Mouse (Mus musculus) kidney, adult 2 months (tissue): ENCODE data around the gene Itgae. TPM values are rescaled to one million over a fixed set of nuclear protein-coding genes. Genes with fewer than 3 reads are reported as not detected.
A peak's percentile ranks its signal among the peaks of the same experiment; 100 is the strongest.

Experiments used
- DNase-seq: peaks from one replicate; pipeline ENCODE4 v3.0.0; 2021
- H3K27ac ChIP-seq: fragments of 200-500 bp; 2 replicates; pipeline ENCODE4 v1.5.1; 2012; ENCODE audit warnings: low read depth, low read length, control low read depth, inconsistent platforms; ENCODE audit not compliant: insufficient read depth
- H3K27me3 ChIP-seq: fragments of 200-500 bp; replicated peaks from 2 replicates; pipeline ENCODE4 v1.6.1; 2012; ENCODE audit warnings: mild to moderate bottlenecking, moderate library complexity, low read length, inconsistent platforms; ENCODE audit not compliant: control insufficient read depth, insufficient read depth
- H3K36me3 ChIP-seq: fragments of 200-500 bp; 2 replicates; pipeline ENCODE4 v1.6.1; 2012; ENCODE audit warnings: mild to moderate bottlenecking, moderate library complexity, low read length, inconsistent platforms; ENCODE audit not compliant: control insufficient read depth, insufficient read depth
- H3K4me1 ChIP-seq: fragments of 200-500 bp; 2 replicates; pipeline ENCODE4 v1.6.1; 2011; ENCODE audit warnings: low read length; ENCODE audit not compliant: control insufficient read depth, insufficient read depth
- H3K4me3 ChIP-seq: fragments of 200-500 bp; 2 replicates; pipeline ENCODE4 v1.5.1; 2011; ENCODE audit warnings: mild to moderate bottlenecking, low read depth, low read length, control low read depth; ENCODE audit not compliant: insufficient read depth
- CTCF ChIP-seq: fragments of 200-500 bp; conservative IDR thresholded peaks from 2 replicates; pipeline ENCODE4 v1.5.1; 2011; ENCODE audit warnings: low read depth, mild to moderate bottlenecking, control low read depth, low read length, moderate library complexity, mixed read lengths; ENCODE audit not compliant: insufficient read depth, insufficient read length
- POLR2A ChIP-seq: fragments of 200-500 bp; IDR thresholded peaks from one replicate; pipeline ENCODE4 v1.6.1; 2011; ENCODE audit warnings: low read depth, low read length, control low read depth
- WGBS: fragments of 180-500 bp; shearing (Covaris S2); methylation state at CpG from one replicate; pipeline ENCODE4 v1.1.7; 2018; 5-methylcytosine and 5-hydroxymethylcytosine counted together
- polyA plus RNA-seq: library from polyadenylated mRNA; depleted of rRNA; stranded (reverse); fragments of >200 nt; gene quantifications from 2 replicates; pipeline ENCODE4 v1.2.3, GENCODE M21; 2012; rRNA removed

The Itgae gene
- polyA plus RNA-seq, 1 experiment = 1.0 TPM

GRCm38 (mm10) chr11:73176608-73177508 lies 86.5 kb downstream of the Itgae start, which contains the start of the genes Emc6 and Tax1bp3:
Emc6 (minus strand) TSS chr11:73177037.
Tax1bp3 (plus strand) TSS chr11:73177083.
- TF ChIP-seq CTCF = no peak
- TF ChIP-seq POLR2A = peak; percentile 71
- WGBS = under 1% methylated on average over 81 of the region's 81 CpGs
- Histone ChIP-seq H3K4me3 (peak within 1 kb of the TSS; percentile 100), H3K4me1 (peaks cover 23% of the 10 kb centered on the region), H3K27ac (peak within 1 kb of the TSS; percentile 99), H3K36me3 (no peaks in the 10 kb centered on the region), H3K27me3 (no peaks in the 10 kb centered on the region)
- DNase-seq = peak; percentile 98

GRCm38 (mm10) chr11:73177509-73177875 lies 87.1 kb downstream of the Itgae start:
- Histone ChIP-seq H3K36me3 (no peaks in the 10 kb centered on the region), H3K27me3 (no peaks in the 10 kb centered on the region), H3K4me1 (peaks cover 18% of the 10 kb centered on the region; the same call in 1 of the 2 replicates), H3K4me3 (peak overlapping the region; percentile 96), H3K27ac (peak overlapping the region; percentile 99)
- TF ChIP-seq CTCF (no peak), POLR2A (no peak)
- under 1% methylated on average over 28 of the region's 28 CpGs for WGBS
- peak; percentile 86 for DNase-seq

GRCm38 (mm10) chr11:73177895-73178294 lies 87.5 kb downstream of the Itgae start:
- Histone ChIP-seq H3K36me3 (no peaks in the 10 kb centered on the region), H3K4me1 (peaks cover 14% of the 10 kb centered on the region; the same call in 1 of the 2 replicates), H3K27ac (peak overlapping the region; percentile 99), H3K27me3 (no peaks in the 10 kb centered on the region), H3K4me3 (peak overlapping the region; percentile 96)
- TF ChIP-seq CTCF (no peak), POLR2A (no peak)
- peak; percentile 59 for DNase-seq
- 4% methylated on average over 2 of the region's 2 CpGs for WGBS

- TF ChIP-seq CTCF (no peak), POLR2A (no peak)
- H3K36me3 ChIP-seq = peaks cover 2% of the 10 kb centered on the region; the same call in 1 of the 2 replicates
- H3K4me3 ChIP-seq = no peak overlapping the region
- 0 out of 2 replicates have a peak, but pooled peaks cover 3% of the 10 kb centered on the region for H3K4me1 ChIP-seq
- DNase-seq = no peak
- H3K27ac ChIP-seq = no peak overlapping the region
- H3K27me3 ChIP-seq = no peaks in the 10 kb centered on the region
- 90% methylated on average over 10 of the region's 10 CpGs for WGBS
These were observed 95.7 kb downstream of the Itgae start for GRCm38 (mm10) chr11:73185872-73186615.

GRCm38 (mm10) chr11:73187231-73187630 lies 96.8 kb downstream of the Itgae start:
- Histone ChIP-seq H3K27ac (no peak overlapping the region), H3K27me3 (no peaks in the 10 kb centered on the region), H3K36me3 (peaks cover 2% of the 10 kb centered on the region; the same call in 1 of the 2 replicates), H3K4me1 (0 out of 2 replicates have a peak, but pooled peaks cover 3% of the 10 kb centered on the region), H3K4me3 (no peak overlapping the region)
- 69% methylated on average over 6 of the region's 6 CpGs for WGBS
- peak; percentile 57 for DNase-seq
- TF ChIP-seq CTCF (no peak), POLR2A (no peak)

- H3K36me3 ChIP-seq = no peaks in the 10 kb centered on the region; the same call in 1 of the 2 replicates
- no peak for DNase-seq
- H3K27me3 ChIP-seq = no peaks in the 10 kb centered on the region
- TF ChIP-seq CTCF (no peak), POLR2A (no peak)
- no peaks in the 10 kb centered on the region for H3K4me1 ChIP-seq
- H3K27ac ChIP-seq = no peak overlapping the region
- WGBS = 60% methylated on average over 6 of the region's 6 CpGs
- H3K4me3 ChIP-seq = no peak overlapping the region
These were observed 102.7 kb downstream of the Itgae start for GRCm38 (mm10) chr11:73193047-73193446.

GRCm38 (mm10) chr11:73194444-73194843 lies 104.1 kb downstream of the Itgae start:
- Histone ChIP-seq H3K4me1 (no peaks in the 10 kb centered on the region), H3K27me3 (no peaks in the 10 kb centered on the region), H3K36me3 (no peaks in the 10 kb centered on the region; the same call in 1 of the 2 replicates), H3K4me3 (no peak overlapping the region), H3K27ac (no peak overlapping the region)
- no peak for TF ChIP-seq CTCF
- no peak for TF ChIP-seq POLR2A
- no peak for DNase-seq
- 73% methylated on average over 2 of the region's 2 CpGs for WGBS

Other genes starting within 250 kb of the Itgae start
- gene Atp2a3, start 129.4 kb upstream of the Itgae start, polyA plus RNA-seq = 24.3 and 28.7 TPM in 2 replicates
- gene P2rx1, start 91.5 kb upstream of the Itgae start, polyA plus RNA-seq = 4.8 and 6.3 TPM in 2 replicates
- 1.0 and 1.1 TPM in 2 replicates for gene Camkk1, start 71.6 kb upstream of the Itgae start, polyA plus RNA-seq
- 2.2 and 2.9 TPM in 2 replicates for gene Ncbp3, start 42.8 kb upstream of the Itgae start, polyA plus RNA-seq
- 0.90 and 1.3 TPM in 2 replicates for gene Haspin, start 47.7 kb downstream of the Itgae start, polyA plus RNA-seq
- gene P2rx5, start 69.8 kb downstream of the Itgae start, polyA plus RNA-seq = 7.4 and 8.7 TPM in 2 replicates
- 77.6 and 91.0 TPM in 2 replicates for gene Emc6, start 86.5 kb downstream of the Itgae start, polyA plus RNA-seq
- 86.5 and 104 TPM in 2 replicates for gene Tax1bp3, start 86.5 kb downstream of the Itgae start, polyA plus RNA-seq
- gene Ctns, start 108.5 kb downstream of the Itgae start, polyA plus RNA-seq = 37.1 and 37.5 TPM in 2 replicates
- gene Shpk, start 108.9 kb downstream of the Itgae start, polyA plus RNA-seq = 17.7 and 18.5 TPM in 2 replicates
- gene Trpv1, start 143.7 kb downstream of the Itgae start, polyA plus RNA-seq = 0.16 and 0.18 TPM in 2 replicates
- 0.05 TPM in 2 replicates for gene Trpv3, start 176.8 kb downstream of the Itgae start, polyA plus RNA-seq
- gene Aspa, start 239.0 kb downstream of the Itgae start, polyA plus RNA-seq = 29.1 and 46.1 TPM in 2 replicates
- 0.03 TPM in 1 of 2 replicates, not detected in the other for gene Gm49340, start 239.2 kb downstream of the Itgae start, polyA plus RNA-seq
- 0.16 TPM in 1 of 2 replicates, not detected in the other for gene Spata22, start 239.2 kb downstream of the Itgae start, polyA plus RNA-seq